In the genomic region with DNA sequence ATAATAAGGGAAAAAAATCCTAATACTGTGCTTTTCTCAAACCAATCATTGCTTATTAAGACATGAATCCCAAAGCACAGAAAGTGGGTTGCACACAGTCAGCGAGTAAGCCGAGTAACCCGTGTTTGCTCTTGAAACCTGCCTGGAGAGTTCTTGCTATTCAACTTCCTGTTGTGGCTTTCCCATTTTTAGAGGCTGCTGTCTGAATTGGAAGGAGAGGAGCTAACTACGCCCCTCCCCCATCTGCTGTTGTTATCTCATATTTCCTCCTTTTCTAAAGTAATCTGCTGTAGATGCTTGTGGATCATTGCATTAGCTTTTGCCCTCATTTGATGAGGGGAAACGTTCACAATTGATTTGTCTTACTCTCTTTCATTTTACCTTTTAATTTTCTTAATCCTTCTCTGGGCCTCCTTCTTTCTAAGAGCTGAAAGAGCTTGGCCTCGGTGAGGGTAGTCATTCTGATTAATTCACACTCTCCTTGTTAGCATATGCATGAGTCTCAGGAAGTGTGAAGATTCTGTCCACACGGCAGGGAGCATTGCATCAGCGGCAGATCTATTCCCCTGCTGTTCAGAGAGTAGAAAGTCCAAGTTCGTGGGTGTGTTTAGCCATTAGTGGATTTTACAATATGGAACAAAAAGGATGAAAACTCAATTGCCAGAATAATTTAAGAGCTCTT, we compare ENCODE assay signal across 8 mouse cellular contexts.
DNase-seq lines count a peak whose midpoint lies in the region; ATAC-seq and TF ChIP-seq lines count a peak whose summit lies in the region.

No protein-coding gene starts in this region.

- 15% methylated on average over 9 of the region's 9 CpGs for WGBS in hindbrain, embryonic 12.5 days
- WGBS in midbrain, embryonic 11.5 days, result 16% methylated on average over 9 of the region's 9 CpGs
- WGBS in kidney, adult 2 months, result 32% methylated on average over 9 of the region's 9 CpGs

- ATAC-seq in hindbrain, embryonic 12.5 days (ENCODE audit: low FRiP score), result peak; percentile 87
- ATAC-seq in midbrain, embryonic 11.5 days (ENCODE audit: low FRiP score), result peak; percentile 96

- H3K36me3 ChIP-seq in ES-E14 (ENCODE audit: control insufficient read depth, insufficient read depth, low read length, poor library complexity, severe bottlenecking), result no peaks in the 10 kb centered on the region
- H3K36me3 ChIP-seq in hindbrain, embryonic 12.5 days, result no peaks in the 10 kb centered on the region
- H3K36me3 ChIP-seq in midbrain, embryonic 11.5 days (ENCODE audit: control insufficient read depth, insufficient read depth, low read length), result no peaks in the 10 kb centered on the region
- no peaks in the 10 kb centered on the region for H3K36me3 ChIP-seq in kidney, adult 2 months (ENCODE audit: control insufficient read depth, insufficient read depth, low read length)

- no peaks in the 10 kb centered on the region for H3K9me3 ChIP-seq in ES-E14 (ENCODE audit: control insufficient read depth, insufficient read depth, low read depth, low read length)
- no peaks in the 10 kb centered on the region for H3K9me3 ChIP-seq in hindbrain, embryonic 12.5 days (replicated peaks)
- H3K9me3 ChIP-seq in midbrain, embryonic 11.5 days (ENCODE audit: control insufficient read depth, low read length), result no peaks in the 10 kb centered on the region

- no peak overlapping the region for H3K9ac ChIP-seq in ES-E14 (ENCODE audit: insufficient read depth, low read depth, low read length, poor library complexity, severe bottlenecking)
- H3K9ac ChIP-seq in hindbrain, embryonic 12.5 days, result no peak overlapping the region
- H3K9ac ChIP-seq in midbrain, embryonic 11.5 days (ENCODE audit: low read length), result no peak overlapping the region

- TF ChIP-seq CTCF in brain, embryonic 14.5 days (IDR thresholded peaks at IDR 0.05; ENCODE audit: borderline replicate concordance, extremely low read depth, insufficient read depth, insufficient read length), result no peak
- no peak for TF ChIP-seq CTCF in kidney, adult 2 months (conservative IDR thresholded peaks at IDR 0.05; ENCODE audit: insufficient read depth, insufficient read length, low read depth, low read length)

- H3K27ac ChIP-seq in ES-E14 (ENCODE audit: insufficient read depth, low read depth, low read length, poor library complexity, severe bottlenecking), result no peak overlapping the region
- H3K27ac ChIP-seq in hindbrain, embryonic 12.5 days, result 0 out of 2 replicates have a peak overlapping the region, but pooled peaks have one; percentile 18
- H3K27ac ChIP-seq in midbrain, embryonic 11.5 days (ENCODE audit: low read depth, low read length), result no peak overlapping the region
- no peak overlapping the region for H3K27ac ChIP-seq in kidney, adult 2 months (ENCODE audit: insufficient read depth, low read depth, low read length)

- in situ Hi-C loops in ES-E14 (cut with MboI; ENCODE audit: low sequenced_read_pairs in 2 of 2, unreplicated experiment in 2 of 2), result no loop called here

- peak; percentile 2 for DNase-seq in ES-E14 (ENCODE audit: low read depth, low spot score)
- DNase-seq in brain, embryonic 14.5 days (ENCODE audit: low read depth), result peak; percentile 96
- DNase-seq in midbrain, embryonic 11.5 days (ENCODE audit: low spot score, missing footprints), result peak; percentile 88
- no peak for DNase-seq in cerebellum, adult 9-10 months
- DNase-seq in lung, postnatal 4 days, result no peak
- DNase-seq in kidney, adult 2 months, result no peak
- DNase-seq in cerebellum, adult 18-20 months, result no peak

- H3K27me3 ChIP-seq in hindbrain, embryonic 12.5 days, result no peaks in the 10 kb centered on the region
- no peaks in the 10 kb centered on the region for H3K27me3 ChIP-seq in midbrain, embryonic 11.5 days (ENCODE audit: control insufficient read depth, insufficient read depth, low read length)
- no peaks in the 10 kb centered on the region for H3K27me3 ChIP-seq in kidney, adult 2 months (replicated peaks; ENCODE audit: control insufficient read depth, insufficient read depth, low read length)

- TF ChIP-seq POLR2A in brain, embryonic 14.5 days (IDR thresholded peaks at IDR 0.05; ENCODE audit: borderline replicate concordance, extremely low read depth, insufficient read depth, insufficient read length, poor library complexity, severe bottlenecking), result no peak
- TF ChIP-seq POLR2A in kidney, adult 2 months (IDR thresholded peaks at IDR 0.05; ENCODE audit: low read depth, low read length), result no peak

- no peak overlapping the region for H3K4me2 ChIP-seq in hindbrain, embryonic 12.5 days (replicated peaks)
- no peak overlapping the region for H3K4me2 ChIP-seq in midbrain, embryonic 11.5 days

- H3K4me1 ChIP-seq in ES-E14 (ENCODE audit: control insufficient read depth in 2 of 2, insufficient read depth in 2 of 2, low read length in 2 of 2, poor library complexity in 1 of 2), result no peaks in the 10 kb centered on the region
- H3K4me1 ChIP-seq in hindbrain, embryonic 12.5 days, result peaks cover 5% of the 10 kb centered on the region
- H3K4me1 ChIP-seq in midbrain, embryonic 11.5 days (ENCODE audit: control insufficient read depth, insufficient read depth, low read length), result no peaks in the 10 kb centered on the region; the same call in 1 of the 2 replicates
- H3K4me1 ChIP-seq in kidney, adult 2 months (ENCODE audit: control insufficient read depth, insufficient read depth, low read length), result no peaks in the 10 kb centered on the region

- no peak overlapping the region for H3K4me3 ChIP-seq in ES-E14 (ENCODE audit: insufficient read depth in 1 of 2, low read depth in 1 of 2, low read length in 2 of 2, poor library complexity in 1 of 2, severe bottlenecking in 1 of 2)
- H3K4me3 ChIP-seq in hindbrain, embryonic 12.5 days, result no peak overlapping the region
- no peak overlapping the region for H3K4me3 ChIP-seq in midbrain, embryonic 11.5 days (ENCODE audit: low read depth, low read length)
- no peak overlapping the region for H3K4me3 ChIP-seq in kidney, adult 2 months (ENCODE audit: insufficient read depth, low read depth, low read length)

TF ChIP-seq in ES-E14, 5 proteins besides CTCF, POLR2A, EP300 and RAD21:
- TF ChIP-seq ZNF384 (IDR thresholded peaks at IDR 0.05; ENCODE audit: low read depth, low read length) (no peak), MAFK (IDR thresholded peaks at IDR 0.05; ENCODE audit: insufficient read depth, low read depth, low read length) (no peak), ZC3H11A (IDR thresholded peaks at IDR 0.05; ENCODE audit: borderline replicate concordance, low read depth, low read length) (no peak), CHD2 (IDR thresholded peaks at IDR 0.05; ENCODE audit: low read depth, low read length) (no peak), HCFC1 (IDR thresholded peaks at IDR 0.05; ENCODE audit: borderline replicate concordance, insufficient read depth, low read length) (no peak)
TF ChIP-seq in ES-E14: peak in this region for 0.

Comparison
In these comparisons a context has a peak if more than half of its experiments do, and no peak if none do; other contexts are left out.
1. DNase-seq: peak in ES-E14 (single experiment), brain, embryonic 14.5 days (single experiment) and midbrain, embryonic 11.5 days (single experiment); none in cerebellum, adult 9-10 months (single experiment), lung, postnatal 4 days (0 of 2), kidney, adult 2 months (single experiment) and cerebellum, adult 18-20 months (0 of 2).